Mouse (Mus musculus) megakaryocyte, adult 5-6 weeks (primary cell): Measurements from ENCODE around the gene Triobp. TPM values are rescaled to one million over a fixed set of nuclear protein-coding genes. Genes with fewer than 3 reads are reported as not detected.
A peak's percentile ranks its signal among the peaks of the same experiment; 100 is the strongest.

Experiments used
- ATAC-seq: 2 replicates; pipeline ENCODE4 v1.8.0; 2016; ENCODE audit warnings: mild to moderate bottlenecking, inconsistent platforms; ENCODE audit not compliant: poor library complexity, severe bottlenecking
- total RNA-seq, 2 experiments: library from RNA; stranded (forward) in 1 of 2; stranded (reverse) in 1 of 2; fragments of 153-499, 151-499 nt in 1 of 2; fragments of 221-1000, 200-1000 nt in 1 of 2; gene quantifications; 2 replicates each; pipeline versions ENCODE4 v1.2.3 to v1.2.4; 2015 to 2017

Gene Triobp
- total RNA-seq (2015) = 99.4 and 106 TPM in 2 replicates
- total RNA-seq (2017) = 36.6 and 41.5 TPM in 2 replicates

DNA sequence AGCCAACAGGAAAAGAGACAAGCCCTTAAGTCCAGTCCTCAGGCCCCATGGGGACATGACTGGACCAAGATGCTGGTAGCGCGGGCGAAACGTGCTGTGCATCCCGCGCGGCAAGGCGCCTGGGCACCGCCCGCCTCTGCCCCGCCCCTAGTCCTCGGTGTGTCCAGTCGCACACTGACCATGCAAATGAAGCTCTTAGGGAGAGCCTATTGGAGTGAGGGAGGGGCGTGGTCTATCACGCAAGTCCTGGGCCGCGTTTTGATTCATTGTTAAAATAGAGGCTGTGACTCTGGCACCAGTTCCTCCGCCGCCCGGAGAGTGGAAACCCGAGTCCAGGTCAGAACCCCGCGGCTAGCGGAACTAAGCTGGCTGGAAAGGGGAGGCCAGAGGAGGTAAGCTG is at the start of gene Triobp:
Gene Triobp, plus strand, starts transcription at position 68 of the 400 bp plus-strand sequence.
- peak; percentile 98 for ATAC-seq

DNA sequence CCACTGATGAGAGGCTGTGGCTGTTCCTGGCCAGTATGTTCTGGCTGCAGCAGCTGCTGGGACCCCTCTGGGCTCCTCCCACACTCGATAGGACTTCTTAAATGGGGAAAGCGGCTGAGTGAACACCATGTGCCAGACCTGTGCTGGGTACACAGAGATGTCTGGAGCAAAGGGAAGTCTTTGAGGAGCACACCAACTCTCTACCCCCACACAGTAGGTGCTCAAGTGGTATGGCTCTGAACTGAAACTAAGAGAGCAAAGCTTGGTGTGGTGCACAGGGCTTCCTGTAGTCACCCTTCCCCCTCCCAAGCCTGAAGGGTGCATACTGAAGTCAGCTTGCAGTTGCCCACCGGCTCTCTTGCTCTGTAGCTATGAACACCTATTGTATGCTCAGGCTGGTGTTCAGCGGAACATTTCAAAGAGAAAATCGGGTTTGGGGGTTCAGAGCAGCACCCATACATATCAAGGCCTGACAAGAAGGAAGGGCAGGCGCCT is 49.0 kb upstream of the Triobp start:
- ATAC-seq = no peak

DNA sequence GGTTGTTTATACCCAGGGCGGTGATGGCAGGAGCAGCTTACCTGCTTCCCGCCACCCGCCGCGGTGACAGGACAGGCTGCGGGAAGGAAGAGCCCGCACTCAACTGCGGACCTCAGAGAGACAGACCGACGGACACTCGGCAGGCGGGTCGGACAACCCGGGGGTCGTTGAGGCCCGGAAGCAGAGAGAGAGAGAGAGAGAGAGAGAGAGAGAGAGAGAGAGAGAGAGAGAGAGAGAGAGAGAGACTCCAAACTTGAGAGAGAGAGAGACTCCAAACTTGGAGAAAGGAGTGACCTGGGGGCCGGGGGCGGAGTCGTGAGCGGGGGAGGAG is 48.1 kb upstream of the Triobp start, which contains the start of gene Gm49510:
Gene Gm49510, plus strand, starts transcription at position 259 of the 331 bp plus-strand sequence.
- ATAC-seq = no peak

DNA sequence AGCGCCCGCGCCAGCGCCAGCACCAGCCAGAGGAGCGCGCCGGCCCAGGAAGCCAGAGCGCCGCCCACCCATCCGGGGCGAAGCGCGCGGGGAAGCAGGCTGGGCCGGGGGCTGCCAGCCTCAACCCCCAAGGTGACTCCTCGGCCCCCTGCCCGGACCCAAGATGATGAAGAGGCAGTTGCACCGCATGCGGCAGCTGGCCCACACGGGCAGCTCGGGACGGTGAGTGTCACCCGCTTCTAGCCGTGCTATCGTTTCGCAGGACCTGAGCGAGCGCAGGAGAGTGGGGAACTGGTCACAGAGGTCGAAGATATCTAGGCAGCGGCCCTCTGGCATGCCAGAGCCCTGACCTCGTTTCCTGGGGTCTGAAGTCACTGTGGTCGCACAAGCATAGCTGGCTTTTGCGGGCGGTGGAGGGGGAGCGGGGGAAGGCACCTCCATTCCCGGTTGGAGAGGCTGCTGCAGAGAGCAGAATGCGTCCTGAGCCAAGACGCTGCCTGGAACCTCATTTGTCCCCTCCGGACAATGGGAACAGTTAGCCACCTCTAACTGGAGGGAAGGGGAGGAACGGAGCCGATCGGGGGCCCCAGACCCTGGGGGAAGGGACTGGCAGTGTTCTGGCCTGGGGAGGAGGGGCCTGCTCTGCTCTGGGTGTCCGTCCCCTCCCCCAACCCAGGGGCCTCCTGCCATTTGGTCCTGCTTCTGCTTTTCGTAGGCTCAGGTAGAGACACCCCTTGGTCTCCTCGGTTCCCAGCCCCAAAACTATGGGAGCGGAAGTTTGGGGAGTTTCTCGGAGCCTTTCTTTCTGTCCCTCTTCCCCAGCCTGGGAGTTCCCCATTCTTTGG is 47.6 kb upstream of the Triobp start, which contains the start of gene Sh3bp1:
Gene Sh3bp1, plus strand, starts transcription at position 29 of the 845 bp plus-strand sequence.
- peak; percentile 36 for ATAC-seq

DNA sequence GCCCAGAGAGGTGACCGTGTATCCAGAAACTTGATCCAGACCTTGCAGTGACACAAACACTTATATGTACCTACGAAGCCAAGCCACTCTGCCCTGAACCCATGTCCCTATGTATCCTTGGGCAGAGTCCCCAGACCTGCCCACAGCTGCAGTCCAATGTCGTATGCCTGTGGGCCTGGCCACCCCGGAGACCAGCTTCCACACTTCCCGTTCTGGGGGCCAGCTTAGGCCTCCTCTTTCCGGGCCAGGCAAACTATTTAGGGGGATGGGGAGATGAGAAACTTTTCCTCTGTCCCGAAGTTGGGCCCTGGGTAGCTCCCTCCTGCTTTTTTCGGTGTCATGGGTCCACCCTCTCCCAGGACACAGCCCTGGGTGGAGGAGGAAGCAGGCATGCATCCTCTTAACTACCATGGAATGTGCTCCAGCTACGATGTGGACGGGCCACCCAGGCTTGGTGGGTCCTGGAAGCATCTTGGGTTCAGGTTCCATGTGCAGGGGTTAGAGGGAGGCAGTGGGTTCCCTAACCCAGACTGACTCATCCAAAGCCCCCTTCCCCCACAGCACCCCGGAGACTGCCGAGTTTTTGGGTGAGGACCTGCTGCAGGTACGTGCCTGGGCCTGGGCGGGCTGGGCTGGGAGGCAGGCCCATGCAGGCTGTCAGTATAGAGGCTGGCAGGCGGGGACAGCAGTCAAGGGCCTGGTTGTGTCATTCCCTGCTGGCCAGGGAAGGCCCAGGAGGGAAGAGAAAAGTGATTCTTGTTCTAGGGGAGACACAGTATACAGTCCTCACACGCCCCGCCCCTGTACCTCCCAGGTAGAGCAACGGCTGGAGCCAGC is 46.7 kb upstream of the Triobp start:
- ATAC-seq = peak; percentile 34

DNA sequence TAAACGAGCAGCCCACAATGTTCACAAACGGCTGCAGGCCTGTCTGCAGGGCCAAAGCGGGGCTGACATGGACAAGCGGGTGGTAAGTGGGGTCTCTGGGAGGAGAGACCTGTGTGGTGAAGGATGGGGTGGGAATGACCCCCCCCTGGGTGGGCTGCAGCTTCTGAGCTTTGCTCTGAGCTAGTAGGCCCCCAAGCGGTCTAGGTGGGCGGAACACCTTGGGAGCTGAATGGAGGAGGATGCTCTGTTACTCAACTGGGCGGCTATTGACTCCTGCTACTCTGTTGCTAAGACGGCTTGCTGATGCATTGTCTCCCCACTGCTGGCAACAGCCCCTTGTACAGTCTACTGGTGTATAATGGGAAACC is 46.1 kb upstream of the Triobp start:
- ATAC-seq = no peak

DNA sequence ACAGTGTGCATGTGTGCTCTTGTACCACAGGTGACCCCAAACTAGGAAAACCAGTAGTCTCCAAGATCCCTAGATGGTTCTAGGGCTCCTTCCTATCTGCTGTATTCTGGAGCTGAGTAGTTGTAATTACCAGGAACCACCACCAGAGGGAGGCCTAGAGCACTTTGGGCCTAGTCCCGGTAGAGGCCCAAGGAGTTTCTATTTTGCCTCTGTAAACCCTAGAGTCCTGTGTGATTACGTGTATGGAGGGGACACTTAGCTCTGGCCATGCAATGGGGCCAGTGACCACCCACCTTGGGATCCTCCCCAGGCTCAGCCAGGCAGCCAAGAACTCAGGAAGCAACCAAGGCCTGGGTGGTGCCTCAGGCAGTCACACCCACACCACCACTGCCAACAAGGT is 44.3 kb upstream of the Triobp start:
- peak; percentile 45 for ATAC-seq

DNA sequence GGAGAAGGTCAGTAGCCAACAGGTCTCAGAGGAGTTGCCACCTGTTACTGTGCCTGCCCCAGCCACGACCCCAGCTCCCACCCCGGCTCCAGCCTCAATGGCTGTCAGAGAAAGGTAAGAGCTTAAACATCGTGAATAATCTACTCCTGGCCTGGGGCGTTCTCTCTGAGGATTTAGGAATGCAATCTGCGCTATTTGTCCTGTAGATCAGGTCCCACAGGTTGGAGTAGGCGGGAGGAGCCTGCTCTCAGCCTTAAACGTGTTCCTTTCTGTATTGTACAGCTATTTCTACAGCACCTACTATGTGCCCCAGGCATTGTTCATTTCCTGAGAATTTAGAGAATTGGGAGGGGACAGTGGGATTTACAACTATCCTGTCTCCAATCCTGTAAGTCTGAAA is 39.1 kb upstream of the Triobp start:
- no peak for ATAC-seq

DNA sequence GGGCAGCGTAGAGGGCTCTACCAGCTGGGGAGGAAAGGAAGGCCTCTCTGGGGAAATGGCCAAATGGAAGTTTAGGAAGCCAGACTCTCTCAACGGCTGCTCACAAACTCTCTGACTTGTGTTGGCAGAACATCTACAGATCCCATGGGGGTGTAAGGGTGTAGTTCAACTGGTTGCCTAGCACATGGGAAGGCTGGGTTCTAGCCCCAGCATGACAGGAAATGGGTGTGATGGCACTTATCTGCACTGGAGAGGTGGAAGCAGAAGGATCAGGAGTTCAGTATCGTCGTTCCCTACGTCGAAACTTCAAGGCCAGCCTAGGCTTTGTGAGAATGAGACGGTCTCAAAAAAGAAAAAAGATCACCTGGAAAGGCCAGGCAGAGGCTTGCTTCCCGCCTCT is 38.5 kb upstream of the Triobp start:
- no peak for ATAC-seq

DNA sequence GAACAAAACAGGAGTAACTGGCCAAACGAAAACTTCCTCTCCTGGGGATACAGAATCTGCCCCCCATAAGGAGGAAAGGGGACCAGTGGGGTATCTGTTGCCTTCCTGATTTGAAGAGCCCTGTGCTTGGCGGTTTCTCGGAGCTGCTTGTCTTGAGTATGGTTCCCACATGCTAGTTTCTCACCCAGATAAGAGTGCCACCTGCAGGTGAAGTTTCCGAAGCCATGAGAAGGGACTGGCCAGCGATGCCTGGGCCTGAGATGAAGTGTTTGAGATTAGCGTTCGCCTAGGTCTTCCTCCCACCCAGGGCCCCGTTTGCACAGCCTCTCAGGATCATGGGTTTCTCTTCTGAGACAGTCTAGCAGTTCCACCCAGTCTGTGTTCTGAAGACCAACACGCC is 35.5 kb upstream of the Triobp start:
- ATAC-seq = no peak

DNA sequence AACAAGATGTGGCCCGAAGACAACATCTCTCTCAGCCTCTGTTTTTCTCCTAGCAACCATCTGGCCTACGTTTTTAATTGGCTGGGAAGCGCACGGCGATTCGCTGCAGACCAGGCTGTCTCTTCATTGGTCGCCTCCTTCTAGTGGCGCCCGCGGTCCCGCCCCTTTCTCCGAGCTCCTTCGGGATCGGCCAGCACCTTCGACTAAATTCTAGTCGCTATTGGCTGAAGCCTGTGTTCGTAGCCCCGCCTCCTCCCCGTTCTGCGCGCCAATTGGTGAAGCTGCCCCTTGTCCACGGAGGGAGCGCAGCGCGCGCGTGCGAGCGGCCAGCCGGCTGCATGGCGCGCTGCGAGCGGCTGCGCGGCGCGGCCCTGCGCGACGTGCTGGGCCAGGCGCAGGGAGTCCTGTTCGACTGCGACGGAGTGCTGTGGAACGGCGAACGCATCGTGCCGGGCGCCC is 33.9 kb upstream of the Triobp start, which contains the start of gene Pdxp:
Gene Pdxp, plus strand, starts transcription at position 288 of the 459 bp plus-strand sequence.
- ATAC-seq = peak; percentile 89

DNA sequence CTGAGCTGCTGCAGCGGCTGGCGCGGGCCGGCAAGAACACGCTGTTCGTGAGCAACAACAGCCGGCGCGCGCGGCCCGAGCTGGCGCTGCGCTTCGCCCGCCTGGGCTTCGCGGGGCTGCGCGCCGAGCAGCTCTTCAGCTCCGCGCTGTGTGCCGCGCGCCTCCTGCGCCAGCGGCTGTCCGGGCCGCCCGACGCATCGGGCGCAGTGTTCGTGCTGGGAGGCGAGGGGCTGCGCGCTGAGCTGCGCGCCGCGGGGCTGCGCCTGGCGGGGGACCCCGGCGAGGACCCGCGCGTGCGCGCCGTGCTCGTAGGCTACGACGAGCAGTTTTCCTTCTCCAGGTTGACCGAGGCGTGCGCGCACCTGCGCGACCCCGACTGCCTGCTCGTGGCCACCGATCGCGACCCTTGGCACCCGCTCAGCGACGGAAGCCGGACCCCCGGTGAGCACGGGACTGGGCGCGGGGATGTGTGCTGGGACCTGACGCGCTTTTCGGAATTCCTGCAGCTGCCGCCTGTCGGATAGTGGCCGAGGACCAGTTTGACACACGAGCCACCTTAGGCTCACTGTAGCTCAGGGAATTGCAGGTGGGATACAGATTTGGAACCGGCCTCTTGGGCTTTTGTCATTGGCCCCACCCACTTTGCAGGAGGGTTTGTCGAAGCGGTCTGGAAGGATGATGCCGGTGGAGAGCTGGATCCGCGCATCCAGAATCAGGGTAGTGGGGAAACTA is 33.3 kb upstream of the Triobp start:
- 0 out of 2 replicates have a peak, but pooled peaks have one; percentile 1 for ATAC-seq

DNA sequence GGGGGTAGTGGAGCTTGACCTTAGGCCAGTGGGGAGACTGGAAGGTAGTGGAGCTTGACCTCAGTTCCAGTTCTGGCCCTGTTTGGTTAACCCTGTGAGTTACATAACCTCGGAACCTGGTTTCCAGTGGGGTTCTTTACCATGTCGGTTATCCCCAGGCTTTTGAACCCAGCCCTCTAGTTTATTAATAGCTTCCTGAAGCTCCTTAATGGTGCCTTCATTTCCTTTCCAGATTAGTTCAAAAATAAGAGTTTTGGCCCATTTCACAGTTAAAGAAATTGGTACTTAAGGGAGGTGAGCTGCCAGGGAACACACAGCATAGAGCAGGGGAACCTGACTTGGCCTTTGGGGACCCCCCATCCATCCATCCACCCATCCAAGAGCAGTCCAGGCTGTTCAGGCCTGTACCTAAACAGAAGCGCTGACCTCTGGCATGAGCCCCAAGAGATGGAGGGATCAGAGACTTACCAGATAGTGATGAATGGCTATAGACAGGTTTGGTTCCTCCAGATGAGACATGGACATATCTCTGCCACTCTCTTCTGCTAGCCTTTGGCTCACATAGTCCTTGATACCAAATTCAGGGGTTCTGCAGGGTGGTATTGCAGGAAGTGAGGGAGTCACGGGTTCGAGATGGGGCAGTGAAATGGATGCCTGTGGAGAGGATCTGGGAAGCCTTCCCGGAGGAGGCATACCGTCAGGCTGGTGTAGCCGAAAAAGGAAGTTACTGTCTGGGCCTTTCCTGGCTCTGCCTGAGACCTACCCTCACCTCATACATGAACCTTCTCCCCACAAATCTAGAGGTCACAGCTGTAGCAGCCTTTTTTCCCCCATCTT is 32.5 kb upstream of the Triobp start:
- no peak for ATAC-seq

DNA sequence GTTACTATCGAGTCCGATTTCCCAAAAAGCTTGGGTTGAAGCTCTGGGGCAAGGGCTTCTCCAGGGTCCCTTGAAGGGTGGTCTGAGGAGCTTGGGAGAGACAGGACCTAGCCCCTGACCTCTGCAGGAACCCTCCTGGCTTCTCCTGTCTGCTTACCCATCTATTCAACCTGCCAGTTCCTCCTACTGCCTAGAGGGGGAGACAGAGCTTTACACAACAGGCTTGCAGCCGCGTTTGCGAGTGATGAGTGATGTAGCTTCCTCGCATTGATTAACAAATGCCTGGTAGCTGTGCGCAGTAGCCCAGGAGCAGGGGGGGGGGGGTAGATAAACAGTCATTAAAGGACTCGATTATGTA is 31.9 kb upstream of the Triobp start:
- peak; percentile 74 for ATAC-seq

DNA sequence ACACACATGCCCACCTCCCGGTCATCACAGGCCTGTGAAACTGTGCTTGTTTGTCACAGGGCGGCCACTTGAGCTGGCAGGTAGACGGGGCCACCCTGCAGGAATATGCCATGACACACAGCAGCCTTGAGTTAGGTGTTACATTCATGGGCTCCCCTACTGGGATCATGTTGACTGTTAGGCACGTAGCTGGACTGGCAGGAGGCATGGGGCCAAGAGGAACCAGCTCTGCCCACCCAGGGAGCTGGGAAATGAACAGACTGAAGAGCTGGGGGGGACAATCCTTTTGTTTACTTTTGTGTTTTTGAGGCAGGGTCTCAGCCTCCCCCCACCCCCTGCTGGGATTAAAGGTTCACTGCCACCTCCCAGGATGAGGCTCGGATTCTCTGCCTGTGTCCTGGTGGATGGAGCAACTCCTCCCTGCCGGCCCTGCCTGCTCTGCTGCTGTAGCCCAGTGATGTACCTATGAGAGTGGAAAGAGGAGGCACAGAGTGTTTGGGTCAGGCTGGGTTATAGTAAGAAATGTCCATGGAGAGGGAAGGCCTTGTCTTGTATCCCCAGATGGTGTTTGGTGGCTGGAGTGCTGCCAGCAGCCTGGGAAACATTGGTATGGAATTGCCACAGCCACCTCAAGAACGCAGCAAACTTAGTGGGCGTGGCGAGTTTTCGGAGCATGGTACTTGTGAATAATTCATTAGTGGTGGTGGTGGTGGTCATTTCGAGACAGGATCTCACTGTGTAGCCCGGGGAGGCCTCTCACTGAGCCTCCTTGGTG is 31.3 kb upstream of the Triobp start:
- no peak for ATAC-seq

DNA sequence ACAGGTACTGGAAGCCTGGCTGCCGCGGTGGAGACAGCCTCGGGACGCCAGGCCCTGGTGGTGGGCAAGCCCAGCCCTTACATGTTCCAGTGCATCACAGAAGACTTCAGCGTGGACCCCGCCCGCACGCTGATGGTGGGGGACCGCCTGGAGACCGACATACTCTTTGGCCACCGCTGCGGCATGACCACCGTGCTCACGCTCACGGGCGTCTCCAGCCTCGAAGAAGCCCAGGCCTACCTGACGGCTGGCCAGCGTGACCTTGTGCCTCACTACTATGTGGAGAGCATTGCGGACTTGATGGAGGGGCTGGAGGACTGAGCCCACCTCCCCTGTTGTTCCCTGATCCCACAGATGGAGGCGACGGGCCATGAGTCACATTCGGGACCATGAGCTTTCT is 29.4 kb upstream of the Triobp start:
- no peak for ATAC-seq

DNA sequence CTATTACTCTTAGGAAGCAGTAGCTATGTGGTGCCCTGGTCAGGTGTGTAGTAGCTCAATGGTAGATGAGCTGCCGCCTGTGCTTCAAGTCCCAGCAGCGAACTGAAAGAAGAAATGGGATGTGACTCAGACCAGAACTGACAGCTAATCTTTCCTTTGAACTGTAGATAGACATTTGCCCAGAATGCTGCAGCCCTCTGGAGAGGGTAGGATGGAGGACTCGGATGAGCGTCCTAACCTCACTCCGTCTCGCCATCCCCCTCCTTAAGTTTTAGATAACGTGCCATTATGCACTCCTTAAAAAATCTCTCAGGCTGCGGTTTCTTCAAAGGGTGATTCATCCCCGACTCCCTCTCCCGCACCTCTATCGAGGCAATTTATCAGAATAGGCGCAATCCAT is 27.6 kb upstream of the Triobp start:
- no peak for ATAC-seq

DNA sequence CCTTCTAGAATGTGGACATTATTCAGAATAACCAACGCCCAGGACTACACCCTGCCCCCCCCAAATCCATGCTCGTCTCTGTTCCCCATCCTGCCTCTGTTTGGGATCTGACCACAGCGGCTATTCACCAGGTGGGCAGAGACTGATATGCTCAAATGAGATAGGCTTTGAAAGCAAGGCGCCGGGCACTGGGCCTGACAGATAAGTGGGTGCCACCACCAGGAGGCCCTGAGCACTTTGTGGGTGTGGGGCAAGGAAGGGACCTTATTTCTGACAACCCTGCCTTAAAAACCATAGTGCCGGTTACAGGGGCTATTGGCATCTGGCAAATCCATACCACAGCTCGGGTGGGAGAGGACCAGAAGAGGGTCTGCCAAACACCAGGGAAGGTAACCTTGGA is 24.8 kb upstream of the Triobp start:
- no peak for ATAC-seq

DNA sequence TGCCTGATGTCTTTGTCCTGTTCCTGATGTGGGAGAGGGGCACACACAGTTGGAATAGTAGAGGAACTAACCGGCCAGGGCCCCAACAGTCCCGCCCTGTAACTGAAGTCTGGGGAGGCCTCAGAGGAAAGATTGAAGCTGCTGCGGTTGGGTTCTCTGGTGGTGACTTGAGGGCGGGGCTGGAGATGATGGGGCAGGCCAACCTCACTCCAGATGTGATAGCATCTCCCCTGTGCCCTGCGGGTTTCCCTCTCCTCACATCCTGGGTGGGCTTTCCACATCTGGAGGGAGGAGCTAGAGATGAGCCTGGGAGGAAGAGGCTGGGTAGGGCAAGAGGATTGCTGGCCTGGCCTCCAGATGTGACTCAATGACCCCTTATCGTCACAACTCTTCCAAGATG is 23.9 kb upstream of the Triobp start:
- ATAC-seq = peak; percentile 60
